Mouse (Mus musculus) heart, embryonic 10.5 days (tissue): ENCODE measurements around the gene Dkkl1. TPM values are rescaled to one million over a fixed set of nuclear protein-coding genes. Genes with fewer than 3 reads are reported as not detected.

Experiments
- DNase-seq: peaks from one replicate; pipeline ENCODE4 v3.0.0-alpha.2; 2017; ENCODE audit warnings: low spot score
- H3K27ac ChIP-seq: fragments of 300-500 bp; sonication (generic); 2 replicates; pipeline ENCODE4 v1.5.1; 2016; ENCODE audit warnings: mild to moderate bottlenecking
- H3K27me3 ChIP-seq: fragments of 300-500 bp; sonication (generic); 2 replicates; pipeline ENCODE4 v1.6.1; 2016; ENCODE audit warnings: mild to moderate bottlenecking; ENCODE audit not compliant: poor library complexity, insufficient read depth, severe bottlenecking
- H3K36me3 ChIP-seq: fragments of 300-500 bp; sonication (generic); 2 replicates; pipeline ENCODE4 v1.6.1; 2016; ENCODE audit warnings: mild to moderate bottlenecking, moderate library complexity
- H3K4me1 ChIP-seq: fragments of 300-500 bp; sonication (generic); 2 replicates; pipeline ENCODE4 v1.6.1; 2016; ENCODE audit warnings: mild to moderate bottlenecking
- H3K4me3 ChIP-seq: fragments of 300-500 bp; sonication (generic); 2 replicates; pipeline ENCODE4 v1.5.1; 2016; ENCODE audit warnings: mild to moderate bottlenecking, moderate library complexity
- H3K9me3 ChIP-seq: fragments of 300-500 bp; sonication (generic); 2 replicates; pipeline ENCODE4 v1.6.1; 2016; ENCODE audit warnings: mild to moderate bottlenecking, moderate library complexity
- WGBS: fragments of 180-500 bp; shearing (Covaris S2); methylation state at CpG from one replicate; pipeline ENCODE4 v1.1.7; 2016; 5-methylcytosine and 5-hydroxymethylcytosine counted together
- polyA plus RNA-seq: library from polyadenylated mRNA; unstranded; fragments of >200 nt; fragmentation: Nextera tagmentation; extraction: Ambion mirVana; gene quantifications from 2 replicates; pipeline ENCODE4 v1.2.1, GENCODE M21; 2016

Gene Dkkl1
- polyA plus RNA-seq, 1 experiment from 2014 or later, result 1.2 TPM

DNA sequence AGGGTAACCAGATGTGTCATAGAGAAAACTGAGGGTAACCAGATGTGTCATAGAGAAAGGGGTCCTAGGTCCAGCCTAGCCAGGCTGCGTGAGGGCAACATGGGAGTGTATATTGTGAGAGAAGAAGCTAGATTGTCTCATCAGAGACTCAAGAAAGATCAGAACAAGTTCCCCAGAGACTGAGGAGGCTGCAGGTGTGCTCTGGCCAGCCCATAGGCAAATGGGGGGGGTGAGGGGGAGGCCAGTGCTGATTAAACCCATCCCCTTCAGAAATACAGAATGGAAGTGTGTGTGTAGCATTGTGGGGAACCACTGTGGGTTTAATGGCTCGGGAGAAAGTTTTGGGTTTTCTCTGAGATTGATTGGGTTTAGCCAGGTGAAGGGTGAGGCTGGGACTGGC, 9.7 kb upstream of the Dkkl1 start:
- H3K27me3 ChIP-seq, result no peaks in the 10 kb centered on the region
- H3K4me3 ChIP-seq, result no peak overlapping the region
- H3K4me1 ChIP-seq, result peaks cover 34% of the 10 kb centered on the region
- peaks cover 96% of the 10 kb centered on the region for H3K36me3 ChIP-seq
- H3K27ac ChIP-seq, result no peak overlapping the region
- DNase-seq, result no peak
- 84% methylated on average over 2 of the region's 2 CpGs for WGBS
- no peaks in the 10 kb centered on the region for H3K9me3 ChIP-seq

DNA sequence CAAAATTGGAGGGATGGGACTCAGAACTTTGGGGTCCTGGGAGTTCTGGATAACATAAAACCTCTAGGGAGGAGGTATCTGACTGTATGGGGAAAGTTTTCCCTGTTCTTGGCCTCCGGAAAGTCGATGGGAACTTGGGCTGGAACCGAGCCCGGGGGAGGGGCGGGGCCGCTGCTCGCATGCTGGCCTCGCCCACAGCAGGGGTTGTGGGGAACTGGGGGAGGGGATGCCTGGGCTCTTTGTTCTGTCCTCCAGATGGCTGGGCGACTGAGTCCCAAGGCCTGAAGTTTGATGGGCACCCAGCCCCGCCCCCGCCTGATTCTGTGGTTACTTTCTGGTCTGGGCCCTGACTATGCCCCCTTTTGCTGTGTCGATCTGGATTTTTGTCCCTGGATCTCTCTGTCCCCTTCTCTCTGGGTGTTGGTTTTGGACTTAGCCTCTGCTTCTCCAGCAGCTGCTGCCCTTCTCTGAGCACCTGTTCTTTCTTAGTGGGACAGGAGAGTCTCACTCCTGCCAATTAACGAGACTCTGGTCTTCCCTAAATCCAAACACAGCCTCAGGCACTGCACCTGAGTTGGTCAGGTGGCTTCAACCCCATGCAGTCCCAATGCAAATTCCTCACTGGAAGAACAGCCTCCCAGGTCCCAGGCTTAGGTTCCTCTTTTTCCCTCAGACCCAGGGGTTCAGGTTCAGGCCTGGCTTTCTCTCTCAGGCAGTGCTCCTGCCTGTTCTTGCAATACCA, 4.7 kb upstream of the Dkkl1 start:
- DNase-seq, result peak; percentile 92
- Histone ChIP-seq H3K4me1 (peaks cover 51% of the 10 kb centered on the region), H3K4me3 (peak overlapping the region; percentile 93), H3K27ac (peak overlapping the region; percentile 96), H3K27me3 (peaks cover 8% of the 10 kb centered on the region), H3K9me3 (no peaks in the 10 kb centered on the region), H3K36me3 (peaks cover 46% of the 10 kb centered on the region)
- under 1% methylated on average over 13 of the region's 13 CpGs for WGBS

DNA sequence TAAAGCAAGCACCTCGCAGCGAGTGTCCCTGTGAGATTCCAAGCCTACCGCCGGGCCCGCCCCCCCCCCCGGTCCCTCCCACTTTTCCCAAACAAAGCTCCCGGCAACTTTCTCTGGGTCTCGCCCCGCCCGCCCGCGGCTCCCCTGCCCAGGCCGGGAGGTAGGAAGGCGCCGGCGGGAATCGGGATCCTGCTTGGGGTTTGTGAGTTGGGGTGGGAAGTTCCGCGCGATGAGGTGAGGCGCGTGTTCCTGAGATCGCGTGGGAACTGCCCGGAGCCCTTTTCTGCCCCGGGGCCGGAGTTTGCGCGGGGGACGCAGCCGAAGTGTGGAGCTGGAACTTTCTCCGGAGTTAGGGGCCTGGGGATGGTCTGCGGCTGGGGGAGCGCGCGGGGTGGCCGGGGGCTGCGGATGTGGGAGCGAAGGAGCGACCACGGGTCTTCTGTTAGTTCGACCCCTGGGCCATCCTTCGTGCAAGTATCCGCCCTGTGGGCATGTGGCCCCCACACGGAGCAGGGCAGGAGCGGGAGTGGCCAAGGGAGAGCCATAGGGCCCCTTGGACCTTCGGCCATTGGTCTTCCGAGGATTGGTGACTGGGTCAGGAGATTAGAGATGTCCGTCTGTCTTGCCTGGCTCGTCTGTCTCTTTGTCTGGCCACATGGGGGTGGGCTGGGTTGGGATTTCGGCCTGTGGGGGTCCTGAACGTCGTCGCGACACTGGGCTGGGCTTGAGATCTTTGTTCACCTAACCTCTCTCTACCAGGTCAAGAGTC, 3.9 kb upstream of the Dkkl1 start, which contains the start of gene Tead2:
Tead2 (plus strand) TSS at position 81 of the 769 bp plus-strand sequence.
- DNase-seq, result peak; percentile 89
- Histone ChIP-seq H3K27me3 (peaks cover 16% of the 10 kb centered on the region), H3K36me3 (peaks cover 38% of the 10 kb centered on the region), H3K4me1 (peaks cover 58% of the 10 kb centered on the region), H3K9me3 (no peaks in the 10 kb centered on the region), H3K27ac (peak within 1 kb of the TSS; percentile 96), H3K4me3 (peak within 1 kb of the TSS; percentile 93)
- WGBS, result under 1% methylated on average over 55 of the region's 55 CpGs

DNA sequence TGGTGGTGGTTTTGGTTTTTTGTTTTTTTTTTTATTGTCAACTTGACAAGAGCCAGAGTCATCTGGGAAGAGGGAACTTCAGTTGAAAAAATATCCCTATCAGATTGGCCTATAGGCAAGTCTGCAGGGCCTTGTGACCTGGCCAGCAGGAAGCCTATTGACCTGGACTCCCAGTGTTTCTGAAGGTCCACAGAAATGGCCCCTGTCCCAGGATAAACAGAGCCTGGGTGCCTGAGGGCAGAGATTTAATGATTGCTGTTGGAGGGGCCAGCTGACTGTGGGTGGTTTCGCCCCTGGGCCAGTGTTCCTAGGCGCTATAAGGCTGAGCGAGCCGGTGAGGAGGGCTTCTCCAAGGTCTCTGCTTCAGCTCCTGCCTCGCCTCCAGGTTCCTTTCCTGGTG, 1.8 kb upstream of the Dkkl1 start:
- DNase-seq, result no peak
- Histone ChIP-seq H3K4me1 (peaks cover 42% of the 10 kb centered on the region), H3K4me3 (no peak overlapping the region), H3K27me3 (peaks cover 35% of the 10 kb centered on the region), H3K27ac (no peak overlapping the region), H3K36me3 (peaks cover 17% of the 10 kb centered on the region), H3K9me3 (no peaks in the 10 kb centered on the region)
- WGBS, result 51% methylated on average over 5 of the region's 5 CpGs

DNA sequence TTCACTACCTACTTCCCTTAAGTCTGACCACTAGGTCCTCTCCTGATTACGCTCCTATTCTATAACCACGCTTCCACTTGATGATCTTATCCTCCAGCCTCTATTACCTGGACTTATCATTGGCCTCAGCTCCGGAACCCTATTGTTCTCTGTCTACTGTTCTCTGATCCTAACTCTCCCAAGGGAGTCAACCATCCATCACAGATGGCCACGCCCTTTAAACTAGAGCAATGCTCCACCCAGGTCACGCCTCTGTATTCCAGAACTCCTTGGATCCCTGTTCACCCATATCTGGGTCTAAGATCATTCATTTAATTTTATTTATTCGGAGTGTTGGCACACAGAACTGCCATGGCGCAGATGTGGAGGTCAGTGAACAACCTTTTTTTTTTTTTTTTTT, 409 bp upstream of the Dkkl1 start:
- 72% methylated on average over 7 of the region's 7 CpGs for WGBS
- no peak for DNase-seq
- Histone ChIP-seq H3K4me3 (peak overlapping the region; percentile 45; the same call in 1 of the 2 replicates), H3K36me3 (peaks cover 3% of the 10 kb centered on the region), H3K27me3 (peaks cover 35% of the 10 kb centered on the region), H3K4me1 (peaks cover 31% of the 10 kb centered on the region), H3K9me3 (no peaks in the 10 kb centered on the region), H3K27ac (no peak overlapping the region)

DNA sequence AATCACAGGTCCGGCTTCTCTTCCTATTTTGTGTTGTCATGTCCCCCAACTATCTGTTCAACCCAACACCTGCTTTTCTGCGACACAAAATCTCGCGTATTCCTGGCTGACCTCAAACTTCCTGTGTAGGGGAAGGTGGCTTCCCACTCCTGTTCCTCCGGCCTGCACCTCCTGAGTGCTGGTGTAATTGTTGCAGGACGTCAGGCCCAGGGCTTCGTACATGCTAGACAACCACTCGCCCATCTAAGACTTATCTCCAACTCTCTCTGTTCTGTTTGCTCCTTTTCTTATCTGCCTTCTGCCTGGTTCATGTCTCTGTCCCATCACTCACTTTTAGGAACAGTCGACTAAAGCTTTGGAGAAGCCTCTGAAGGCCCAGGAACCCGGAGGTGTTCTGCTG, 877 bp downstream of the Dkkl1 start:
- Histone ChIP-seq H3K4me3 (0 out of 2 replicates have a peak overlapping the region, but pooled peaks have one; percentile 45), H3K27me3 (peaks cover 35% of the 10 kb centered on the region)

DNA sequence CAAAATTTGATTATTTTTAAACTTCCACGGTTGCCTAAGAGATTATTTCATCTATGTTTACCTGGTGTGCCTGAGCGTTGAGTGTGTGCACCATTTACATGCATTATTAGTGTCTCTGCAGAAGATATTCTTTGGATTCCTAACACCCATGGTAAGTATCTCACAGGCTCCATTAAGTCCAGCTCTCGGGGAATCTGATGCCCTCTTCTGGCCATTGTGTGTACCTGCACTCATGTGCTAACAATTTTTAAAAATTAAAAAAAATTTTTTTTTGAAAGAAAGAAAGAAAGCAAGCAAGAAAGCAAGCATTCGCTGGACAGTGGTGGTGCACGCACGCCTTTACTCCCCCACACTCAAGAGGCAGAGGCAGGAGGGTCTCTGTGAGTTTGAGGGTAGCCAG, 3.7 kb downstream of the Dkkl1 start:
- Histone ChIP-seq H3K36me3 (no peaks in the 10 kb centered on the region), H3K27me3 (peaks cover 35% of the 10 kb centered on the region), H3K9me3 (no peaks in the 10 kb centered on the region), H3K4me3 (no peak overlapping the region), H3K27ac (no peak overlapping the region), H3K4me1 (peaks cover 13% of the 10 kb centered on the region)
- no peak for DNase-seq
- 70% methylated on average over 6 of the region's 6 CpGs for WGBS

More for the DNA sequence above, 877 bp downstream of the Dkkl1 start:
- no peaks in the 10 kb centered on the region for H3K36me3 ChIP-seq
- H3K4me1 ChIP-seq, result peaks cover 20% of the 10 kb centered on the region
- H3K9me3 ChIP-seq, result no peaks in the 10 kb centered on the region
- no peak for DNase-seq
- WGBS, result 33% methylated on average over 10 of the region's 10 CpGs
- no peak overlapping the region for H3K27ac ChIP-seq

DNA sequence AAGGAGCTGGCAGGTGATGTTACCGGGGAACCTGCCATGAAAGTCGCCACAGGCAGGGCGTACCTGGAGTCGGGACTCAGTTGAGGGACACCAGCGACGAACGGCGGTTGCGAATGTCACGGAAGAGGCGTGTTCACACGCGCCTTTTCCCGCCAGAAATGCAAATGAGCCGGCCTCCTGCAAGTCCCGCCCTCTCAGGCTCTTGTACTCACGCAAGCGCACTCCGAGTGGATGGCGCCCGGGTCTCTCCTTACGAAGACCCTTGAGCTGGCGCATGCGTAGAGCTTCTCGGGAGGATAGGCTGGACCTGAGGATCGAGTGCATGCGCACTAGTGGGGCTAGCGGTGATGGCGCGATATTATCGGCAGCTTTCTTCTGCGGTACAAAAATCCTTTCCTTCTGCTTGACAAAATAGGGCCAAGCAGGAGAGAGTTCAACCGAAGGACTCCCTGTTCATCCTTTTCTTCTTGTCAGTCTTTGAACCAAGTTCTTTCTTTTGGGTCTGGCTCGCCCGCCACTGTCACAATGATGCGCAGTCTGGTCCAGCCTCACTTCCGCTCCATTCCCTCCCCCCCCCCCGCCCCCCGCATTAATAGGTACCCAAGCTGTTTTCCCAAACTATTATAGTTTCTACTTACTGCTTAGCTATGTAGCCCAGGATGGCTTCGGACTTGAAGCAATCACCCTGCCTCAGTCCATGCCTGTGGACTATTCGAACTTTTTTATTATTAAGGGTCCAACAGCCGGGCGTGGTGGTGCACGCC, 7.4 kb downstream of the Dkkl1 start, which contains the start of gene Ccdc155:
Ccdc155 (minus strand) TSS at position 513 of the 764 bp plus-strand sequence.
- 8% methylated on average over 44 of the region's 44 CpGs for WGBS
- DNase-seq, result peak; percentile 99
- no peaks in the 10 kb centered on the region for H3K9me3 ChIP-seq

DNA sequence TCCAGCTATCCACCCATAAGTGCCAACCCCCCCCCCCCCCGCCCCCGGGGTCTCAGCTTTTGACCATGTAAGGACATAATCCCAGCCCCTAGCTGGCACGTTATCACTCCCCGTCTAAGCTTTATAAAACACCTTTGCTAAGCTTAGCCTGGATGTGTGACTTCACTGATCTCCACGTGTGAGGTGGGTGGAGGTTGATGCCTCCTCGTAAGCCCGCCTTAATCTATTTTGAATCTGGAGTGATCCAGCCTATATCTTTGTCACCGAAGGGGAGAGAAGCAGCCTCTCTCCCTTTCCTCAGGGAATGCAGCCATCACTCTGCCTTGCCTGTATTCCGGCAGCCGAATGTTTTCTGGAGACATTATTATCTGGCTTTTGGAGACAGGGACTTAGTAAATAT, 9.3 kb downstream of the Dkkl1 start:
- H3K27me3 ChIP-seq, result peaks cover 10% of the 10 kb centered on the region
- no peaks in the 10 kb centered on the region for H3K9me3 ChIP-seq
- peak overlapping the region; percentile 67; the same call in 1 of the 2 replicates for H3K27ac ChIP-seq
- H3K4me3 ChIP-seq, result no peak overlapping the region
- H3K4me1 ChIP-seq, result peaks cover 16% of the 10 kb centered on the region; the same call in 1 of the 2 replicates
- WGBS, result 23% methylated on average over 10 of the region's 10 CpGs
- H3K36me3 ChIP-seq, result no peaks in the 10 kb centered on the region
- no peak for DNase-seq

More for the DNA sequence above, 7.4 kb downstream of the Dkkl1 start, which contains the start of gene Ccdc155:
- peak within 1 kb of the TSS; percentile 69 for H3K27ac ChIP-seq
- H3K4me3 ChIP-seq, result peak within 1 kb of the TSS; percentile 60
- no peaks in the 10 kb centered on the region for H3K36me3 ChIP-seq
- peaks cover 14% of the 10 kb centered on the region; the same call in 1 of the 2 replicates for H3K27me3 ChIP-seq
- peaks cover 7% of the 10 kb centered on the region; the same call in 1 of the 2 replicates for H3K4me1 ChIP-seq

DNA sequence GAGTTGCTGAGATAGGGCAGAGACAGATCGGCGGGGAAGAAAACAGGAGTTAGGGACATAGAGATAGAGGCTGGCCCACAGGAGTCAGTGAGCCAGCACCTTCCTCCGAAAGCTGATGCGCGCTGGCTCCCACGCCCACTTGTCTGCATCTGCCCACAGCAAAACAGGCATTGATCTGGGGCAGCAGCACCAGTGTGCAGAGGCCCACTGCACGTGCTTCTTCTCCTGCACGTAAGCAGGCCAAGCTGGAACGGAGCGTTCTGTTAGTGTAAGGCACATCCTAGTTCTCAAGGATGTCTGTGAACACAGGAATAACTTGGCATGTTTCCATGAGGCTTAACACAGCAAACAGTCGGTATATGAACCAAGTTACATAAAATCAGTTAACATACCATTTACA, 13.0 kb downstream of the Dkkl1 start:
- Histone ChIP-seq H3K4me1 (peaks cover 40% of the 10 kb centered on the region), H3K4me3 (no peak overlapping the region), H3K27me3 (peaks cover 32% of the 10 kb centered on the region), H3K27ac (no peak overlapping the region), H3K9me3 (no peaks in the 10 kb centered on the region), H3K36me3 (no peaks in the 10 kb centered on the region)
- 76% methylated on average over 11 of the region's 11 CpGs for WGBS
- no peak for DNase-seq

DNA sequence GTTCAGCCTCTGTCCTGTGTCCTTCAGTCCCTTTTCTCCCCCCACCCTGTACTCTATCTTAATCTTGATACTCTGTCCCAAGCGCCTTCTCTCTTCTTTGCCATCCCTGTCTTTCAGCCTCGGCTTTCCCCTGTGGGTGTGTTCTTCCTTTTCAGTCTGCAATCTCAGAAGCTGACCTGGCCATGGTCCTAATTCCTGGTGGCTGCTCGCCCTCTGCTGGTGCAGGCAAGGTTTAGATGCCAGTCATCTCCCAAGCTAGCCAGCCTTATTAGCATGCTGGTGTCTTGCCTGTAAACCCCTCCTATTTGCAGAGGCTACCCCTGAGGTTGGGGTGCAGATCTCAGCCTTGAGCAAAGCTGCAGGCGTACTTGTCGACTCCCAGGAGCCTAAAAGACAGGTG, 13.5 kb downstream of the Dkkl1 start:
- 8% methylated on average over 5 of the region's 5 CpGs for WGBS
- DNase-seq, result peak; percentile 90
- 0 out of 2 replicates have a peak overlapping the region, but pooled peaks have one; percentile 6 for H3K27ac ChIP-seq

DNA sequence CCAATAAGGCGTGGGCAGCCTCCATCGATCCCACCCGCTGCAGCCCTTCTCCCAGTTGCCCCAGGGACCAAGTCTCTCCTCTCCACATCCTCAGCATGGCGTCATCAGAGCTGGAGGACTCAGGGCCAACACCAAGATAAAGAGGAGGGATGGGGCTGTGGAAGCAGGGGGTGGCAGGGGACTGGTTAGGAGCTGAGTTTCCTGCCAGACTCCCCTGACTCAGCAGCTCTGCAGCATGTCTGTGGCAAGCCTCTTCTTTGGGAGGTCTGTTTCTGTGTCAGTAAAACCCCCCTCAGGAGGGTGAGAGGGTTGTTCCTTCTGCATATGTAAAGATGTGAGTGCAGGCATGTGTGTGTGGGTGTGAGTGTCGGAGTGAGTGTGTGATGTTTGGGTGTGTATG, 15.0 kb downstream of the Dkkl1 start:
- Histone ChIP-seq H3K36me3 (no peaks in the 10 kb centered on the region), H3K27me3 (peaks cover 45% of the 10 kb centered on the region), H3K4me3 (no peak overlapping the region; the same call in 1 of the 2 replicates), H3K27ac (no peak overlapping the region), H3K4me1 (peaks cover 48% of the 10 kb centered on the region), H3K9me3 (no peaks in the 10 kb centered on the region)
- WGBS, result 58% methylated on average over 5 of the region's 5 CpGs
- no peak for DNase-seq

More for the DNA sequence above, 13.5 kb downstream of the Dkkl1 start:
- H3K4me3 ChIP-seq, result no peak overlapping the region
- peaks cover 46% of the 10 kb centered on the region for H3K4me1 ChIP-seq
- peaks cover 37% of the 10 kb centered on the region for H3K27me3 ChIP-seq
- no peaks in the 10 kb centered on the region for H3K9me3 ChIP-seq
- no peaks in the 10 kb centered on the region for H3K36me3 ChIP-seq
